13 mouse cellular contexts compared by ENCODE assay signal in the genomic region with DNA sequence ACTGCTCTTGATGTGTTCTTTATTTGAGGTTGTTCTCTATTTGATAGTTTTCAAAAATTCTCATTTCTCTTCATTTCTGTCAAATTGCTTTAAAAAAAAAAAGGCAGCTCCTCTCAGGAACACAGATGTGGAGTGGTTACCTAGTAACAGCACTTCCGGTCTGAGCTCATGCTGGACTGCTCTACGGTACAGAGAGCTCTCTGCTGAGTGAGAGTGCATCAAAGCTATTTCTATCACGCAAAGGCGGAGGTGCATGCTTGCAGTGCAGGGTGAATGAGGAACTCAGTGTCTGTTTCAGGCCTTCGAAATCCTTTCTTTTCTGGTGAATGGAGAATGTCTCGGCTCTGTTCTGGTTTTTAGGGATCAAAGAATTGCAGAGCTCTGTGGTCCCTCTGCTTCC. TPM values are rescaled to one million over a fixed set of nuclear protein-coding genes. Genes with fewer than 3 reads are reported as not detected.
DNase-seq lines count a peak whose midpoint lies in the region; ATAC-seq and TF ChIP-seq lines count a peak whose summit lies in the region.
"Had no signal": no experiment of that assay in that cellular context is flagged by ENCODE, and none has a peak within 500 bp of the region (broad histone marks: within the 10 kb centered on the region; RNA-seq: fewer than 3 reads in every experiment).

No protein-coding gene starts in this region.

- 29% methylated on average over 6 of the region's 6 CpGs for WGBS in heart, postnatal 0 days
- 34% methylated on average over 6 of the region's 6 CpGs for WGBS in embryonic facial prominence, embryonic 14.5 days
- WGBS in midbrain, embryonic 15.5 days = 12% methylated on average over 6 of the region's 6 CpGs
- 59% methylated on average over 6 of the region's 6 CpGs for WGBS in cerebellum, adult 2 months

- no peaks in the 10 kb centered on the region for H3K9me3 ChIP-seq in heart, postnatal 0 days (replicated peaks; ENCODE audit: control insufficient read depth, low read length)
- no peaks in the 10 kb centered on the region for H3K9me3 ChIP-seq in embryonic facial prominence, embryonic 14.5 days (ENCODE audit: control insufficient read depth, low read length)
- no peaks in the 10 kb centered on the region for H3K9me3 ChIP-seq in midbrain, embryonic 15.5 days
- H3K9me3 ChIP-seq: embryonic facial prominence, embryonic 12.5 days; heart, embryonic 12.5 days; stomach, embryonic 15.5 days had no signal

- TF ChIP-seq EP300 in heart, postnatal 0 days (IDR thresholded peaks at IDR 0.05; ENCODE audit: low read depth) = no peak

- H3K36me3 ChIP-seq in heart, postnatal 0 days (replicated peaks; ENCODE audit: control insufficient read depth, insufficient read depth, low read length) = no peaks in the 10 kb centered on the region
- no peaks in the 10 kb centered on the region for H3K36me3 ChIP-seq in embryonic facial prominence, embryonic 14.5 days (ENCODE audit: control insufficient read depth, insufficient read depth, low read length)
- H3K36me3 ChIP-seq in midbrain, embryonic 15.5 days (replicated peaks) = no peaks in the 10 kb centered on the region
- H3K36me3 ChIP-seq: heart, embryonic 12.5 days; stomach, embryonic 15.5 days had no signal

- H3K4me1 ChIP-seq in heart, postnatal 0 days (ENCODE audit: control insufficient read depth, insufficient read depth) = no peaks in the 10 kb centered on the region
- no peaks in the 10 kb centered on the region for H3K4me1 ChIP-seq in embryonic facial prominence, embryonic 14.5 days (ENCODE audit: control insufficient read depth, insufficient read depth, low read length)
- peaks cover 6% of the 10 kb centered on the region; the same call in 1 of the 2 replicates for H3K4me1 ChIP-seq in midbrain, embryonic 15.5 days
- peaks cover 10% of the 10 kb centered on the region for H3K4me1 ChIP-seq in cerebellum, adult 2 months (ENCODE audit: control insufficient read depth, insufficient read depth, low read length)
- H3K4me1 ChIP-seq: heart, embryonic 12.5 days; stomach, embryonic 15.5 days had no signal

- no peak overlapping the region for H3K9ac ChIP-seq in heart, postnatal 0 days (replicated peaks; ENCODE audit: low read depth, low read length)
- H3K9ac ChIP-seq in embryonic facial prominence, embryonic 14.5 days (ENCODE audit: low read depth, low read length) = no peak overlapping the region
- no peak overlapping the region for H3K9ac ChIP-seq in midbrain, embryonic 15.5 days
- H3K9ac ChIP-seq: embryonic facial prominence, embryonic 12.5 days; heart, embryonic 12.5 days; liver, embryonic 14.5 days; stomach, embryonic 15.5 days had no signal

- TF ChIP-seq POLR2A in cerebellum, adult 2 months (IDR thresholded peaks at IDR 0.05; ENCODE audit: borderline replicate concordance, insufficient read depth, low read length) = no peak

- no peak overlapping the region for H3K4me3 ChIP-seq in heart, postnatal 0 days (ENCODE audit: low read depth, low read length)
- H3K4me3 ChIP-seq in embryonic facial prominence, embryonic 14.5 days (ENCODE audit: low read depth, low read length) = no peak overlapping the region
- H3K4me3 ChIP-seq in midbrain, embryonic 15.5 days = no peak overlapping the region
- H3K4me3 ChIP-seq in cerebellum, adult 2 months (replicated peaks; ENCODE audit: insufficient read depth, low read depth, low read length) = no peak overlapping the region
- H3K4me3 ChIP-seq: embryonic facial prominence, embryonic 12.5 days; heart, embryonic 12.5 days; stomach, embryonic 15.5 days had no signal

- DNase-seq in heart, postnatal 0 days (ENCODE audit: low spot score) = no peak
- no peak for DNase-seq in heart, adult 11 months
- peak; percentile 40 for DNase-seq in right cerebral cortex, adult 18-20 months
- no peak for DNase-seq in right cerebral cortex, postnatal 14 days
- DNase-seq in embryonic facial prominence, embryonic 14.5 days (ENCODE audit: low spot score) = peak; percentile 63
- DNase-seq in cerebellum, adult 2 months = no peak
- DNase-seq in gastrocnemius, adult 18-20 months (ENCODE audit: low spot score) = no peak
- DNase-seq: adrenal gland, adult 8-10 months had no signal

- H3K27me3 ChIP-seq in heart, postnatal 0 days (ENCODE audit: control insufficient read depth, insufficient read depth, low read length) = no peaks in the 10 kb centered on the region
- H3K27me3 ChIP-seq in embryonic facial prominence, embryonic 14.5 days (replicated peaks; ENCODE audit: control insufficient read depth, insufficient read depth, low read length) = no peaks in the 10 kb centered on the region
- no peaks in the 10 kb centered on the region for H3K27me3 ChIP-seq in midbrain, embryonic 15.5 days (replicated peaks)
- H3K27me3 ChIP-seq in cerebellum, adult 2 months (ENCODE audit: control insufficient read depth, insufficient read depth, low read length) = no peaks in the 10 kb centered on the region
- H3K27me3 ChIP-seq: embryonic facial prominence, embryonic 12.5 days; heart, embryonic 12.5 days; stomach, embryonic 15.5 days had no signal

- 0 out of 2 replicates have a peak, but pooled peaks have one; percentile 33 for ATAC-seq in heart, postnatal 0 days (ENCODE audit: insufficient read depth, low read depth)
- peak; percentile 79; the same call in 1 of the 2 replicates for ATAC-seq in embryonic facial prominence, embryonic 14.5 days (ENCODE audit: low read depth)
- ATAC-seq in midbrain, embryonic 15.5 days (replicated peaks) = peak; percentile 96

- H3K27ac ChIP-seq in heart, postnatal 0 days (ENCODE audit: low read depth) = no peak overlapping the region
- H3K27ac ChIP-seq in embryonic facial prominence, embryonic 14.5 days (replicated peaks; ENCODE audit: low read depth, low read length) = no peak overlapping the region
- 0 out of 2 replicates have a peak overlapping the region, but pooled peaks have one; percentile 38 for H3K27ac ChIP-seq in midbrain, embryonic 15.5 days
- no peak overlapping the region for H3K27ac ChIP-seq in cerebellum, adult 2 months (ENCODE audit: insufficient read depth, low read length)
- H3K27ac ChIP-seq: embryonic facial prominence, embryonic 12.5 days; liver, embryonic 14.5 days; stomach, embryonic 15.5 days had no signal

- H3K4me2 ChIP-seq in heart, postnatal 0 days (ENCODE audit: low read depth, low read length) = no peak overlapping the region
- no peak overlapping the region for H3K4me2 ChIP-seq in embryonic facial prominence, embryonic 14.5 days (ENCODE audit: low read depth, low read length)
- 0 out of 2 replicates have a peak overlapping the region, but pooled peaks have one; percentile 5 for H3K4me2 ChIP-seq in midbrain, embryonic 15.5 days
- H3K4me2 ChIP-seq: embryonic facial prominence, embryonic 12.5 days; heart, embryonic 12.5 days; stomach, embryonic 15.5 days had no signal

- no peak for TF ChIP-seq CTCF in heart, postnatal 0 days (IDR thresholded peaks at IDR 0.05; ENCODE audit: low read depth)
- no peak for TF ChIP-seq CTCF in cerebellum, adult 2 months (IDR thresholded peaks at IDR 0.05; ENCODE audit: borderline replicate concordance, insufficient read depth, low read depth, low read length)

RNA-seq across cellular contexts. Expression of gene Col9a1, which starts 41.6 kb away (rescaled TPM):
- 0.50 and 1.3 TPM in 2 replicates for total RNA-seq in heart, postnatal 0 days (2014; rRNA removed; ENCODE audit: low replicate concordance)
- 1.4 and 1.7 TPM in 2 replicates for polyA plus RNA-seq in heart, postnatal 0 days (2015; fragmentation: Nextera tagmentation; extraction: Ambion mirVana)
- polyA plus RNA-seq in embryonic facial prominence, embryonic 14.5 days (2014; fragmentation: Nextera tagmentation; extraction: Ambion mirVana) = 81.9 and 118 TPM in 2 replicates
- 1.1 and 1.2 TPM in 2 replicates for polyA plus RNA-seq in midbrain, embryonic 15.5 days (2015; fragmentation: Nextera tagmentation; extraction: Ambion mirVana)
- polyA plus RNA-seq in cerebellum, adult 2 months (2012; rRNA removed) = 0.79 and 0.87 TPM in 2 replicates
- total RNA-seq in gastrocnemius, adult 18-20 months (2021) = under 1 TPM; 0.28 to 0.37 TPM
- total RNA-seq: adrenal gland, adult 8-10 months had no signal

Comparison
In these comparisons a context has a peak if more than half of its experiments do, and no peak if none do; other contexts are left out.
1. DNase-seq: peak in right cerebral cortex, adult 18-20 months (single experiment) and embryonic facial prominence, embryonic 14.5 days (single experiment); none in heart, postnatal 0 days (single experiment), heart, adult 11 months (single experiment), right cerebral cortex, postnatal 14 days (single experiment), cerebellum, adult 2 months (0 of 2) and gastrocnemius, adult 18-20 months (single experiment).
2. ATAC-seq: peak in every context shown above with its lines; median percentile 96 in midbrain, embryonic 15.5 days; 79 in embryonic facial prominence, embryonic 14.5 days; 33 in heart, postnatal 0 days.
3. RNA of gene Col9a1, which starts 41.6 kb away (polyA plus RNA-seq): 81.9 to 118 TPM in embryonic facial prominence, embryonic 14.5 days; 1.4 to 1.7 TPM in heart, postnatal 0 days, 1.1 to 1.2 TPM in midbrain, embryonic 15.5 days and 0.79 to 0.87 TPM in cerebellum, adult 2 months; every median in the first group is over 10 times any median in the second.